Mouse (Mus musculus): Measurements from ENCODE around the gene Lyrm4.

Gene Lyrm4

DNA sequence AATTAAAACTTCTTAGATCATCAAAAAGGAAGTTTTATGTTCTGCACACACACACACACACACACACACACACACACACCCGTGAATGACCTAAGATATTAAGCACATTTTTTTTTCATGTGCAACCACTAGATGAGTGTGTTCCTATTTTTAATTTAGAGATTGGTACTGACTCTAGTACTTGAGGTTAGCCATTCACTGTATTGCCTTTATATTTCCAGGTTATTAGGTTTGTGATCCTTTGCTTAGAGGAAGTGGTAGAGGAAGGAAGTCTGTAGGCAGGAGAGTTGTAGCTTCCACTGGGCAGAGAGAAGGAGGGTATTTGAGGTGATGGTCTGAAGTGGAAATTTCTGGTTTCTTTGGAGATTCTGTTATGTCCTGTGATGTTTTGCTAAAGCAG is 28.3 kb upstream of the Lyrm4 start:
- Histone ChIP-seq H3K4me1 (replicated peaks; ENCODE audit: low read depth, low read length) (peaks cover 23% of the 10 kb centered on the region), H3K9me3 (ENCODE audit: low read length) (no peaks in the 10 kb centered on the region), H3K4me3 (replicated peaks; ENCODE audit: low read length) (no peak overlapping the region), H3K36me3 (ENCODE audit: insufficient read depth, low read length) (no peaks in the 10 kb centered on the region), H3K27me3 (ENCODE audit: insufficient read depth, low read length) (no peaks in the 10 kb centered on the region)
- TF ChIP-seq POU5F1 (IDR thresholded peaks at IDR 0.05; ENCODE audit: borderline replicate concordance, low read length) (no peak), NANOG (IDR thresholded peaks at IDR 0.05; ENCODE audit: borderline replicate concordance, low read length) (no peak), CTCF (conservative IDR thresholded peaks at IDR 0.05; ENCODE audit: low read length) (no peak)

- Histone ChIP-seq H3K9me3 (ENCODE audit: low read length) (no peaks in the 10 kb centered on the region), H3K4me1 (replicated peaks; ENCODE audit: low read depth, low read length) (0 out of 2 replicates have a peak, but pooled peaks cover 6% of the 10 kb centered on the region), H3K27me3 (ENCODE audit: insufficient read depth, low read length) (no peaks in the 10 kb centered on the region), H3K36me3 (ENCODE audit: insufficient read depth, low read length) (no peaks in the 10 kb centered on the region), H3K4me3 (replicated peaks; ENCODE audit: low read length) (no peak overlapping the region)
- TF ChIP-seq NANOG (IDR thresholded peaks at IDR 0.05; ENCODE audit: borderline replicate concordance, low read length) (no peak), CTCF (conservative IDR thresholded peaks at IDR 0.05; ENCODE audit: low read length) (no peak), POU5F1 (IDR thresholded peaks at IDR 0.05; ENCODE audit: borderline replicate concordance, low read length) (no peak)
These were observed 23.1 kb upstream of the Lyrm4 start for GRCm38 (mm10) chr13:36140247-36141016.

- Histone ChIP-seq H3K27me3 (ENCODE audit: insufficient read depth, low read length) (no peaks in the 10 kb centered on the region), H3K4me3 (replicated peaks; ENCODE audit: low read length) (no peak overlapping the region), H3K4me1 (replicated peaks; ENCODE audit: low read depth, low read length) (0 out of 2 replicates have a peak, but pooled peaks cover 6% of the 10 kb centered on the region), H3K9me3 (ENCODE audit: low read length) (no peaks in the 10 kb centered on the region), H3K36me3 (ENCODE audit: insufficient read depth, low read length) (no peaks in the 10 kb centered on the region)
- no peak for TF ChIP-seq POU5F1 (IDR thresholded peaks at IDR 0.05; ENCODE audit: borderline replicate concordance, low read length)
- no peak for TF ChIP-seq NANOG (IDR thresholded peaks at IDR 0.05; ENCODE audit: borderline replicate concordance, low read length)
- no peak for TF ChIP-seq CTCF (conservative IDR thresholded peaks at IDR 0.05; ENCODE audit: low read length)
These were observed 22.4 kb upstream of the Lyrm4 start for GRCm38 (mm10) chr13:36139703-36140102.

DNA sequence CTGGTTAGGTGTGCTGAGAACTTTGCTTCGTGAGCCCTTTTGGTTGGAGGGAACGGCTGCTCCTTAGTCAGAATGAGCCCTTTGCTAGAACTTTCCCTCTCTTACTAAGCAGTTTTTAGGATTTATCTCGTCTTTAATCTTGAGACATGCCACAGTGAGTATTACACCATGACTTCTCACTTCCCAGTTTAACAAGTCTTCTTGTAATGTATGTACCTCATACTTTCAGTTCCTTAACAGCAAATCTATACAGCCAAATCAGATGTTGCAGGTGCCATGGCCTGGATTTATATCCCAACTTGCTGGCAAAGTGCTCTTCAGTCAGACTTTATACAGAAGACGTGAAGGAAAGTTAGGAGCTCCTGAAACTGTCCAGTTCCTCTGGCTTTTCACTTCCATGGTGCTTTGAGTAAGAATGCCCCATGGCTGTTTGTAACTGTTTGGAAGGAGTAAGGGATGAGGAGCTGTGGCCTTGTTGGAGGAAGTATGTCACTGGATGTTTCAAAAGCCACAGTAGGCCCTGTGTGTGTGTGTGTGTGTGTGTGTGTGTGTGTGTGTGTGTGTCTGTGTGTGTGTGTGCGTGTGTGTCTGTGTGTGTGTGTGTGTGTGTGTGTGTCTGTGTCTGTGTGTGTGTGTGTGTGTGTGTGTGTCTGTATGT is 14.8 kb upstream of the Lyrm4 start:
- TF ChIP-seq POU5F1 (IDR thresholded peaks at IDR 0.05; ENCODE audit: borderline replicate concordance, low read length), result no peak
- peaks cover 3% of the 10 kb centered on the region; the same call in 1 of the 2 replicates for H3K36me3 ChIP-seq (ENCODE audit: insufficient read depth, low read length)
- no peaks in the 10 kb centered on the region for H3K9me3 ChIP-seq (ENCODE audit: low read length)
- no peak overlapping the region for H3K4me3 ChIP-seq (replicated peaks; ENCODE audit: low read length)
- H3K27me3 ChIP-seq (ENCODE audit: insufficient read depth, low read length), result no peaks in the 10 kb centered on the region
- no peaks in the 10 kb centered on the region for H3K4me1 ChIP-seq (replicated peaks; ENCODE audit: low read depth, low read length)

DNA sequence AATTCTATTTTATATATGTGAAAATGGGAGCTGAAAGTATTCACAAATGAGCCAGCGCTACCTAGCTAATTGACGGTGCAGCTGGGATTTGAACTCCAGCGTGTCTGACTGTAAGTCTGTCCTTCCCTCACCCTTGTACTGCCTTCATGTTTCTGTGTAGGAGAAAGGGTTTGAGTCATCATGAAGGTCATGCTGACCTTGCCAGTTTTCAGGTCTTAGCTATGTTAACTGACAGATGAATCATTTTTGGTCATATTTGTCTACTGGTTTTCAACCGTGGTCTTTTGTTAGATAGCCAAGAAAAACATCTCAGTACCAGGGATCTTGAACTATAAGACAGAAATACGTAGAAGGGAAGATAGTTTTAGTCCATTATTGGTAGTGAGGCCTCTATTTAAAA is 14.1 kb upstream of the Lyrm4 start:
- no peak for TF ChIP-seq POU5F1 (IDR thresholded peaks at IDR 0.05; ENCODE audit: borderline replicate concordance, low read length)
- no peak for TF ChIP-seq NANOG (IDR thresholded peaks at IDR 0.05; ENCODE audit: borderline replicate concordance, low read length)
- TF ChIP-seq CTCF (conservative IDR thresholded peaks at IDR 0.05; ENCODE audit: low read length), result no peak
- Histone ChIP-seq H3K4me1 (replicated peaks; ENCODE audit: low read depth, low read length) (no peaks in the 10 kb centered on the region), H3K27me3 (ENCODE audit: insufficient read depth, low read length) (no peaks in the 10 kb centered on the region), H3K9me3 (ENCODE audit: low read length) (no peaks in the 10 kb centered on the region), H3K36me3 (ENCODE audit: insufficient read depth, low read length) (peaks cover 3% of the 10 kb centered on the region; the same call in 1 of the 2 replicates), H3K4me3 (replicated peaks; ENCODE audit: low read length) (no peak overlapping the region)

GRCm38 (mm10) chr13:36129360-36130054 is 12.2 kb upstream of the Lyrm4 start:
- no peaks in the 10 kb centered on the region for H3K9me3 ChIP-seq (ENCODE audit: low read length)
- H3K36me3 ChIP-seq (ENCODE audit: insufficient read depth, low read length), result peaks cover 3% of the 10 kb centered on the region; the same call in 1 of the 2 replicates
- no peak overlapping the region for H3K4me3 ChIP-seq (replicated peaks; ENCODE audit: low read length)
- no peaks in the 10 kb centered on the region for H3K27me3 ChIP-seq (ENCODE audit: insufficient read depth, low read length)
- TF ChIP-seq POU5F1 (IDR thresholded peaks at IDR 0.05; ENCODE audit: borderline replicate concordance, low read length) (no peak), CTCF (conservative IDR thresholded peaks at IDR 0.05; ENCODE audit: low read length) (no peak), NANOG (IDR thresholded peaks at IDR 0.05; ENCODE audit: borderline replicate concordance, low read length) (no peak)
- H3K4me1 ChIP-seq (replicated peaks; ENCODE audit: low read depth, low read length), result no peaks in the 10 kb centered on the region

DNA sequence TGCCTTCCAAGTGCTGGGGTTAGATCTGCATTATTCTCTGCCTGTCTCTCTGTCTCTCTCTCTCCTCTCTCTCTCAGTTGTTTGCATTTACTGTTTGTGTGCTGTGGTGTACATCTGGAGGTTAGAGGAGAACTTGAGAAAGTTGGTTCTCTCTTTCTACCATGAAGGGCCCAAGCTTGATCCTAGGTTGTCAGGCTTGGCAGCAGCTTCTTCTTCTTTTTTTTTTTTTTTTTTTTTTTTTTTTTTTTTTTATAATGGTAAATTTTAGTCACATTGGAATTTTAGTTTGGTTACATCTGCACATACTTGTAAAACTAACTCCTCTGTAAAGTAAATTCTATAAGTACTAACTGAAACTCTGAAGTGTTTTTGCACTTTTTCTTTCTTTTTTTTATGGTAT is 3.3 kb upstream of the Lyrm4 start:
- Histone ChIP-seq H3K9me3 (ENCODE audit: low read length) (no peaks in the 10 kb centered on the region), H3K4me3 (replicated peaks; ENCODE audit: low read length) (no peak overlapping the region), H3K27me3 (ENCODE audit: insufficient read depth, low read length) (no peaks in the 10 kb centered on the region), H3K4me1 (replicated peaks; ENCODE audit: low read depth, low read length) (peaks cover 27% of the 10 kb centered on the region), H3K36me3 (ENCODE audit: insufficient read depth, low read length) (no peaks in the 10 kb centered on the region)
- TF ChIP-seq CTCF (conservative IDR thresholded peaks at IDR 0.05; ENCODE audit: low read length) (no peak), POU5F1 (IDR thresholded peaks at IDR 0.05; ENCODE audit: borderline replicate concordance, low read length) (no peak), NANOG (IDR thresholded peaks at IDR 0.05; ENCODE audit: borderline replicate concordance, low read length) (no peak)

DNA sequence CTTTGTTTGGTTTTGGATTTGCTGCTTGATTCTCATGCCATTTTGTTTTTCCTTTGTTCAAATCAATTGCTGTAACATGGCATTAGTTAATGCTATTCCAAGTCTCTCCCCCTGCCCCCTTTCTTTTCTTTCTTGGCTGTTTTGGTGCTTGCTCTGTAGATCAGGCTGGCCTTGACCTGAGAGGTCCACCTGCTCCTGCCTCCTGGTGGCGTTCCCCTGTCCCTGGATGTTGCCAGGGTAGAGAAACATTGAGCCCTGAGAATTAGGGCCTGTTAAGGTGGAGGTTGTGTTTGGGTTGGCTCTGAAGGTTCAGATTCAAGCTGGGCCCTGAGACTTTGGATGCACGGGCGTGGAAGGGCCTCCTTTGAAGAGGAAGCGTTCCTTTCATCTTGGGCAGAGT is 2.4 kb upstream of the Lyrm4 start:
- Histone ChIP-seq H3K4me3 (replicated peaks; ENCODE audit: low read length) (no peak overlapping the region), H3K27me3 (ENCODE audit: insufficient read depth, low read length) (no peaks in the 10 kb centered on the region), H3K36me3 (ENCODE audit: insufficient read depth, low read length) (peaks cover 3% of the 10 kb centered on the region; the same call in 1 of the 2 replicates), H3K9me3 (ENCODE audit: low read length) (no peaks in the 10 kb centered on the region), H3K4me1 (replicated peaks; ENCODE audit: low read depth, low read length) (peaks cover 27% of the 10 kb centered on the region)
- TF ChIP-seq CTCF (conservative IDR thresholded peaks at IDR 0.05; ENCODE audit: low read length), result no peak
- TF ChIP-seq POU5F1 (IDR thresholded peaks at IDR 0.05; ENCODE audit: borderline replicate concordance, low read length), result no peak
- TF ChIP-seq NANOG (IDR thresholded peaks at IDR 0.05; ENCODE audit: borderline replicate concordance, low read length), result no peak
